Mouse (Mus musculus): Measurements from ENCODE around the gene Guca2a. TPM values are rescaled to one million over a fixed set of nuclear protein-coding genes. Genes with fewer than 3 reads are reported as not detected.

Gene Guca2a
- polyA plus RNA-seq, 1 experiment from 2014 or later = 60.3 TPM

DNA sequence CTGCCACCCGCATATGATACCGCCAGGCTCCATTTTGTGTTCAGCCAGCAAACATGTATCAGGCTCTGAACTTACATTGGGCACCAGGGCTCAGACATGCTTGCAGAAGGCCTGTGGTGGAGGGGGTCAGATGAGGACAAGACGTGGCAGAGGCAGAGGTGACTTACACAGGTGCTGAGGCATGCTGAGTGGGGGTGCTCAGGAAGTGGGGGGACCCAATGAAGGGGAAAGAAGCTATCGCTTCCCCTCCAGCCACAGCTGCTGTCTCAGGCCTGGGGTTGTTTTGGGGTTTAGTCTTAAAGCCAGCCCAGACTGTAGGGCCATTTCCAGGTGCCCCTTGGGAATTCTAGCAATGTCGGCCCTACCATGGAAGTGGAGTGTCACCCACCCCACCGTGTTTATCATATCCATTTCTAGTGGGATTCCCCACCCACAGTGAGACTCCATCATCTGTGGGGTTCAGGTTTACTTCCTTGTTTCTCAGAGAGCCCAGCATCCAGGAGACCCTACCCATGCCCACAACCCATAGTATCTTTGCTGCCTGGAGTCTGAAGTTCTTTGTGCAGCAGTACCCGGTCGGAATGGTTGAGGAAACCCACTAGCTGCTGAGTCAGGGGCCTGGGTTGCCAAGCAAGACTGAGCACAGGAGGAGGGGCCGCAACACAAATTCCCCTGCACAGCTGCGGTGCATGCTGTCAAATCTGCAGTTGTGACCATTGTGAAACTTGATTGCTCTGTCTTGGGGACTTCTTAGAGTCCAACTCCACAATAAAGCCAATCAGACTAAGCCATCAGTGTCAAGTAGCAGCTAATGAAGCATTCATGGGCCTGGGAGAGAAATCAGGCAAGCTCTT, 32.1 kb downstream of the Guca2a start:
- ATAC-seq (replicated peaks; ENCODE audit: low FRiP score, low TSS enrichment, low read depth) = no peak
- 71% methylated on average over 10 of the region's 10 CpGs for WGBS
- H3K4me2 ChIP-seq (ENCODE audit: low read length) = no peak overlapping the region
- H3K9ac ChIP-seq (ENCODE audit: low read length) = no peak overlapping the region
- no peaks in the 10 kb centered on the region for H3K9me3 ChIP-seq (ENCODE audit: control insufficient read depth, low read length)
- no peak overlapping the region for H3K4me3 ChIP-seq (ENCODE audit: low read depth, low read length)
- no peaks in the 10 kb centered on the region for H3K27me3 ChIP-seq (replicated peaks; ENCODE audit: control insufficient read depth, insufficient read depth, low read length)
- no peaks in the 10 kb centered on the region for H3K36me3 ChIP-seq (ENCODE audit: control insufficient read depth, insufficient read depth, low read length)
- no peak for DNase-seq (ENCODE audit: low spot score)
- H3K27ac ChIP-seq (ENCODE audit: low read depth) = no peak overlapping the region
- H3K4me1 ChIP-seq (replicated peaks; ENCODE audit: control insufficient read depth, insufficient read depth, low read length) = no peaks in the 10 kb centered on the region

DNA sequence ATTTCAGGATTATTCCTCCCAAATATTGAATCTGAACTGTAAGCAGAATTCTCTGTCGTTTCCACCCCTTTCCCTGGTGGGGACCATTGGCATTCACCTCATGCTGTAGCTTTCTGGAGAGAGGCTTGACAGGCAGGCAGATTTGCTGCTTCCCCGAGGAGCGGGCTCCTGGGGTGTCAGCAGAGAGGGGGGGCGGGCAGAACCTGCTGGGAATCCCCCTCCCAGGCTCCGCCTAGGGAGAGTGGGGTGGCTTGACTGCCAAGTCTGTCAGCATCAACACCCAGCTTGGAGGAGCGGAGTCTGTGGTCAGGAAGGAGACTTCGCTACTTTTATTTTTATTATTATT, 32.7 kb downstream of the Guca2a start:
- no peak overlapping the region for H3K4me2 ChIP-seq (ENCODE audit: low read length)

DNA sequence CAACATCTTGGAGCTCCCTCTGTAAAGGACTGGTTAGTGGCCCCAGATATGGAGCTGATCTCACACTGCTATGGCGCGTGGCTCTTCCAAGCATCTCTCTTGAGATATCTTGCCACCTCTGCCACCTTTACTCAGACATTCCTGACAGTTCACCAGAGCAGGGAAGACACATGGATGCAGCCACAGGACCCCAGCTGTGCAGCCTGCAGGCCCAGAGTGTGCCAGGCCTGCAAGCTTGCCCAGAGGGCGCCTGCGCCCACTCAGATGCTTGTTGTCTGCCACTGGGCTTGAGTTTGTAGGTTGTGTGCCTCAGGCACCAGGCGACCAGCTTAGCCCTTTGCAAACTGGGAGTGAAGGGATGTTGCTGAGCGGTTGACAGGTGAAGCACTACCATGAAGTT, 33.2 kb downstream of the Guca2a start:
- H3K27ac ChIP-seq (ENCODE audit: low read depth) = no peak overlapping the region
- H3K36me3 ChIP-seq (ENCODE audit: control insufficient read depth, insufficient read depth, low read length) = no peaks in the 10 kb centered on the region
- H3K4me1 ChIP-seq (replicated peaks; ENCODE audit: control insufficient read depth, insufficient read depth, low read length) = no peaks in the 10 kb centered on the region
- DNase-seq (ENCODE audit: low spot score) (no peak), ATAC-seq (replicated peaks; ENCODE audit: low FRiP score, low TSS enrichment, low read depth) (no peak)
- no peaks in the 10 kb centered on the region for H3K9me3 ChIP-seq (ENCODE audit: control insufficient read depth, low read length)
- WGBS = 89% methylated on average over 6 of the region's 6 CpGs
- no peak overlapping the region for H3K4me2 ChIP-seq (ENCODE audit: low read length)
- H3K27me3 ChIP-seq (replicated peaks; ENCODE audit: control insufficient read depth, insufficient read depth, low read length) = no peaks in the 10 kb centered on the region
- no peak overlapping the region for H3K9ac ChIP-seq (ENCODE audit: low read length)
- no peak overlapping the region for H3K4me3 ChIP-seq (ENCODE audit: low read depth, low read length)

More for the DNA sequence above, 32.7 kb downstream of the Guca2a start:
- no peak for DNase-seq (ENCODE audit: low spot score)
- Histone ChIP-seq H3K9ac (ENCODE audit: low read length) (no peak overlapping the region), H3K4me3 (ENCODE audit: low read depth, low read length) (no peak overlapping the region), H3K27ac (ENCODE audit: low read depth) (no peak overlapping the region), H3K36me3 (ENCODE audit: control insufficient read depth, insufficient read depth, low read length) (no peaks in the 10 kb centered on the region), H3K9me3 (ENCODE audit: control insufficient read depth, low read length) (no peaks in the 10 kb centered on the region), H3K4me1 (replicated peaks; ENCODE audit: control insufficient read depth, insufficient read depth, low read length) (no peaks in the 10 kb centered on the region), H3K27me3 (replicated peaks; ENCODE audit: control insufficient read depth, insufficient read depth, low read length) (no peaks in the 10 kb centered on the region)
- 56% methylated on average over 7 of the region's 7 CpGs for WGBS
- no peak for ATAC-seq (replicated peaks; ENCODE audit: low FRiP score, low TSS enrichment, low read depth)

DNA sequence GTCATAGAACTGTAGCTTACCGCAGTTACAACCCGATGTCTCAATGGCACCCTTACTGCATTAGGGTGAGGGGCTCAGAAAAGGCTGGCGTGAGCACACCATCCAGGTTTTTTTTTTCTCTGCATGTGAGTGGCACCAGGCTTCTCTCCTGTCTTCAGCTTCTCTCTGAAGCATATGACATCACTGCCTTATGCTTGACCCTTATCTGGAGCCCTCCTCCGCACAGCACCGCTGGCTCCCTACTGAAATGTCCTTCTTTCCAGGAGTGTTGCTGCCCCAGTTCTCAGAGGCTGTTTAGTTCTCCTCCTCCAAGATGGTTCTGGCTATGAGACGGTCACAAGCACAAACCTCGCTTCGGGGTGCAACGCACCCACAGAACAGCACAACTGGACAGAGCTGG, 33.7 kb downstream of the Guca2a start:
- 86% methylated on average over 9 of the region's 9 CpGs for WGBS
- ATAC-seq (replicated peaks; ENCODE audit: low FRiP score, low TSS enrichment, low read depth) = no peak

DNA sequence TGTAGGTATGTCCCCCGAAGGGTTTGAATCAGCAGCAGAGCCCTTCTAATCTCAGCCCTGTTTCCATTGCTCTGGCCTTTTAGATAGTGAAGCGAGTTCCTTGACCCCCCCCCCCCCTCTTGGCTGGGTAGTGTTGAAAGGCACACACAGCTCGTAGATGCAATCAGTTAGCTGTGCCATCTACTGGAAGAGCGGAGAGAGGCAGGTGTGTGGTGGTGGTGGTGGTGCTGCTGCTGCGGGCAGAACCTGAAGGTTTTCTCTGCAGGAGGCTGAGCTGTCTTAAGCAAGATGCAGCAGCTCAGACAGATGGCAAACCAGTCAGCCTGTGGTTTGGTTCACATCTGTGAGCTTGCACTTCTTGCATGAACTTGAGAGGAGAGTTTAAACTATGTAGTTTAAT, 35.2 kb downstream of the Guca2a start:
- H3K4me1 ChIP-seq (replicated peaks; ENCODE audit: control insufficient read depth, insufficient read depth, low read length) = no peaks in the 10 kb centered on the region
- H3K4me2 ChIP-seq (ENCODE audit: low read length) = no peak overlapping the region
- H3K27me3 ChIP-seq (replicated peaks; ENCODE audit: control insufficient read depth, insufficient read depth, low read length) = no peaks in the 10 kb centered on the region
- no peak overlapping the region for H3K27ac ChIP-seq (ENCODE audit: low read depth)
- no peak overlapping the region for H3K4me3 ChIP-seq (ENCODE audit: low read depth, low read length)
- no peak overlapping the region for H3K9ac ChIP-seq (ENCODE audit: low read length)
- ATAC-seq (replicated peaks; ENCODE audit: low FRiP score, low TSS enrichment, low read depth) = no peak
- H3K9me3 ChIP-seq (ENCODE audit: control insufficient read depth, low read length) = no peaks in the 10 kb centered on the region
- 40% methylated on average over 5 of the region's 5 CpGs for WGBS
- no peak for DNase-seq (ENCODE audit: low spot score)
- H3K36me3 ChIP-seq (ENCODE audit: control insufficient read depth, insufficient read depth, low read length) = no peaks in the 10 kb centered on the region

More for the DNA sequence above, 33.7 kb downstream of the Guca2a start:
- no peak overlapping the region for H3K27ac ChIP-seq (ENCODE audit: low read depth)
- DNase-seq (ENCODE audit: low spot score) = no peak
- no peak overlapping the region for H3K4me2 ChIP-seq (ENCODE audit: low read length)
- H3K4me1 ChIP-seq (replicated peaks; ENCODE audit: control insufficient read depth, insufficient read depth, low read length) = no peaks in the 10 kb centered on the region
- no peak overlapping the region for H3K4me3 ChIP-seq (ENCODE audit: low read depth, low read length)
- H3K9me3 ChIP-seq (ENCODE audit: control insufficient read depth, low read length) = no peaks in the 10 kb centered on the region
- no peak overlapping the region for H3K9ac ChIP-seq (ENCODE audit: low read length)
- no peaks in the 10 kb centered on the region for H3K36me3 ChIP-seq (ENCODE audit: control insufficient read depth, insufficient read depth, low read length)
- H3K27me3 ChIP-seq (replicated peaks; ENCODE audit: control insufficient read depth, insufficient read depth, low read length) = no peaks in the 10 kb centered on the region

DNA sequence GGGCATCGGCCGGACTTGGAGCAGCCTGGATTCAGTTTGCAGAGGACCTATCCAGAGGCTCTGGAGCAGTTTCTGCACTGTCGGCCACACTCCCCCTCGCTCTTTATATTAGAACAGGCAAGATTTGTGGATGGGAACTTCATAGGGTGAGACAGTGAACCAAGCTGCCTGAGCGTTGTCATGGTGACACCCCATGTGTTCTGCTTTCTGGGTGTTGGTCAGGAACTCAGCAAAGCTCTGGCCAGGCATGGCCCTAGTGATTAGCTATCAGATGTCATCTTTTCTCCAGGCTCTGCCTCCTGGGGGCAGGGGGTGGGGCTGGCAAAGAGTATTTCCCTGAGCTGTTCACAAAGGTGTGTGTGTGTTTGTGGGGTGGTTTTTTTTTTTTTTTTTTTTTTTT, 45.1 kb downstream of the Guca2a start:
- H3K4me3 ChIP-seq (ENCODE audit: low read depth, low read length) = no peak overlapping the region
- 46% methylated on average over 5 of the region's 5 CpGs for WGBS
- ATAC-seq (replicated peaks; ENCODE audit: low FRiP score, low TSS enrichment, low read depth) (no peak), DNase-seq (ENCODE audit: low spot score) (no peak)
- no peak overlapping the region for H3K27ac ChIP-seq (ENCODE audit: low read depth)
- no peaks in the 10 kb centered on the region for H3K36me3 ChIP-seq (ENCODE audit: control insufficient read depth, insufficient read depth, low read length)
- H3K4me2 ChIP-seq (ENCODE audit: low read length) = no peak overlapping the region
- H3K9ac ChIP-seq (ENCODE audit: low read length) = no peak overlapping the region
- no peaks in the 10 kb centered on the region for H3K27me3 ChIP-seq (replicated peaks; ENCODE audit: control insufficient read depth, insufficient read depth, low read length)
- H3K4me1 ChIP-seq (replicated peaks; ENCODE audit: control insufficient read depth, insufficient read depth, low read length) = no peaks in the 10 kb centered on the region
- no peaks in the 10 kb centered on the region for H3K9me3 ChIP-seq (ENCODE audit: control insufficient read depth, low read length)

- no peaks in the 10 kb centered on the region for H3K36me3 ChIP-seq (ENCODE audit: control insufficient read depth, insufficient read depth, low read length)
- DNase-seq (ENCODE audit: low spot score) (no peak), ATAC-seq (replicated peaks; ENCODE audit: low FRiP score, low TSS enrichment, low read depth) (no peak)
- no peaks in the 10 kb centered on the region for H3K4me1 ChIP-seq (replicated peaks; ENCODE audit: control insufficient read depth, insufficient read depth, low read length)
- H3K9me3 ChIP-seq (ENCODE audit: control insufficient read depth, low read length) = no peaks in the 10 kb centered on the region
- H3K9ac ChIP-seq (ENCODE audit: low read length) = no peak overlapping the region
- no peak overlapping the region for H3K27ac ChIP-seq (ENCODE audit: low read depth)
- 84% methylated on average over 2 of the region's 2 CpGs for WGBS
- no peaks in the 10 kb centered on the region for H3K27me3 ChIP-seq (replicated peaks; ENCODE audit: control insufficient read depth, insufficient read depth, low read length)
- H3K4me2 ChIP-seq (ENCODE audit: low read length) = no peak overlapping the region
- no peak overlapping the region for H3K4me3 ChIP-seq (ENCODE audit: low read depth, low read length)
Observed at GRCm38 (mm10) chr4:119685746-119686145, 48.2 kb downstream of the Guca2a start.

Other genes with a start within 250 kb of the Guca2a start
- 4.1 and 5.1 TPM in 2 replicates for gene Ccdc30, start 222.2 kb upstream of the Guca2a start, polyA plus RNA-seq (2014; fragmentation: Nextera tagmentation; extraction: Ambion mirVana)
- gene Ppcs, start 215.3 kb upstream of the Guca2a start, polyA plus RNA-seq (2014; fragmentation: Nextera tagmentation; extraction: Ambion mirVana) = 36.5 and 39.8 TPM in 2 replicates
- gene Zmynd12, start 214.9 kb upstream of the Guca2a start, polyA plus RNA-seq (2014; fragmentation: Nextera tagmentation; extraction: Ambion mirVana) = 0.12 and 0.28 TPM in 2 replicates
- gene Rimkla, start 145.1 kb upstream of the Guca2a start, polyA plus RNA-seq (2014; fragmentation: Nextera tagmentation; extraction: Ambion mirVana) = 1.0 and 1.4 TPM in 2 replicates
- 21.2 and 23.8 TPM in 2 replicates for gene Foxj3, start 100.7 kb upstream of the Guca2a start, polyA plus RNA-seq (2014; fragmentation: Nextera tagmentation; extraction: Ambion mirVana)
- gene Frg2f1, start 98.2 kb upstream of the Guca2a start, polyA plus RNA-seq (2014; fragmentation: Nextera tagmentation; extraction: Ambion mirVana) = 4.4 and 6.1 TPM in 2 replicates
- 5.1 and 8.7 TPM in 2 replicates for gene Guca2b, start 21.2 kb downstream of the Guca2a start, polyA plus RNA-seq (2014; fragmentation: Nextera tagmentation; extraction: Ambion mirVana)
- 5.6 and 6.2 TPM in 2 replicates for gene Hivep3, start 96.1 kb downstream of the Guca2a start, polyA plus RNA-seq (2014; fragmentation: Nextera tagmentation; extraction: Ambion mirVana)